Mouse (Mus musculus): ENCODE results near the gene Stxbp1.

GRCm38 (mm10) chr2:32874951-32875674 is 28.1 kb upstream of the Stxbp1 start:
- no peak for TF ChIP-seq CTCF (IDR thresholded peaks at IDR 0.05; ENCODE audit: insufficient read depth, low read depth, low read length)
- no peak for TF ChIP-seq POLR2A (IDR thresholded peaks at IDR 0.05; ENCODE audit: insufficient read depth, low read depth, low read length)
